Mouse (Mus musculus) monocyte, adult 2 months (primary cell): ENCODE data around the gene Fam89b.

Experiments
- DNase-seq, 2 experiments: peaks; one replicate each; pipeline ENCODE4 v3.0.0; 2022; ENCODE audit warnings: low spot score in 2 of 2, low read depth in 1 of 2

The Fam89b gene

GRCm38 (mm10) chr19:5729444-5729815 lies at the start of gene Fam89b:
Gene Fam89b (minus strand): TSS chr19:5729653.
- peak in 1 of 2 experiments; percentile 71 for DNase-seq

- DNase-seq, result no peak
Measured at GRCm38 (mm10) chr19:5778312-5778711, 48.9 kb upstream of the Fam89b start.

DNA sequence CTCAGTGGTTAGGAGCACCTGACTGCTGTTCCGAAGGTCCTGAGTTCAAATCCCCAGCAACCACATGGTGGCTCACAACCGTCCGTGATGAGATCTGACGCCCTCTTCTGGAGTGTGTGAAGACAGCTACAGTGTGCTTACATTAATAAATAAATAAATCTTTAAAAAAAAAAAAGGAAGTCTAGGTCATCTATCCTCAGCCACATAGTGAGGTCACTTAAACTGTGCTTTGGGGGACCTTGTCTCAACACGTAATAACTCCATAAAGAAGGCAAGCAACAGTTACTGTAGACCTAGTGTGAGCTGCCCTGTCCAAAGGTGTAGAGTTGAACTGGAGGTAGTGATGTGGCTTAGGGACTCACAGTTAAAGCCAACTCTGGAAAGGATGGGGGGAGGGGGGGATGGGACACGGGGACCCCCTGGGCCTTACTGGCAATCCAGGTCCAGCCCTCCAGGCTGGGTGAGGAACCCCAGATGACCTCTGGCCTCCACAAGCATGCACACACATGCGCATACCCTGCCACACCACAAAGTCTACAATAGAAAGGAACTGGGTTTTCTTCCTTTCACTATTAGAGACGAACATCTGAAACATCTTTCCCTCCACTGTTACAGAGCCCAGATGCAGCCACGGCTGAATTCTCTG lies 48.1 kb upstream of the Fam89b start:
- no peak for DNase-seq

- peak; percentile 78 to 91 for DNase-seq
Measured at GRCm38 (mm10) chr19:5770925-5771860, 41.7 kb upstream of the Fam89b start, which contains the start of gene Scyl1. Gene Scyl1 (minus strand): TSS chr19:5771419.

- DNase-seq, result no peak
Measured at GRCm38 (mm10) chr19:5770311-5770710, 40.9 kb upstream of the Fam89b start.

- no peak for DNase-seq
Measured at GRCm38 (mm10) chr19:5767271-5767670, 37.8 kb upstream of the Fam89b start.

DNA sequence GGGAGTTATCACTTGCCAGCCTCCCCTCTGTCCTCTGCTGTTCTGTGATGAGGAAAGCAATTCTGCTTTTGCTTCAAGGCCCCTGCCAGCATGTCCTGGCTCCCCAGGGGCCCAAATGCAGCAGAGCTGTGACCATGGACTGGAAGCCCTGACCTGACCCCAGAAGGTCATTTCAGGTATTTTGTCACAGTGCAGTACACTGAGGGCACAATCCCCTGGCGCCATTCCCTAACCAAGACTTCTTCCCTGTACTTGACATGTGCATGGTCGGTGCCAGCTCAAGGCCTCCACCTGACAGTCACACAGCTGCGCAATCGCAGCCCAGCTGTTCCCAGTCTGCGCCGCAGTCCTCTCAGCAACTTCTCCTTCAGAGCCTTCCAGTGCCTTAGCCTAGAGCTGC lies 33.7 kb upstream of the Fam89b start:
- no peak for DNase-seq

- DNase-seq, result no peak
Measured at GRCm38 (mm10) chr19:5758878-5759403, 29.5 kb upstream of the Fam89b start.

- no peak for DNase-seq
Measured at GRCm38 (mm10) chr19:5756991-5757636, 27.7 kb upstream of the Fam89b start.

DNA sequence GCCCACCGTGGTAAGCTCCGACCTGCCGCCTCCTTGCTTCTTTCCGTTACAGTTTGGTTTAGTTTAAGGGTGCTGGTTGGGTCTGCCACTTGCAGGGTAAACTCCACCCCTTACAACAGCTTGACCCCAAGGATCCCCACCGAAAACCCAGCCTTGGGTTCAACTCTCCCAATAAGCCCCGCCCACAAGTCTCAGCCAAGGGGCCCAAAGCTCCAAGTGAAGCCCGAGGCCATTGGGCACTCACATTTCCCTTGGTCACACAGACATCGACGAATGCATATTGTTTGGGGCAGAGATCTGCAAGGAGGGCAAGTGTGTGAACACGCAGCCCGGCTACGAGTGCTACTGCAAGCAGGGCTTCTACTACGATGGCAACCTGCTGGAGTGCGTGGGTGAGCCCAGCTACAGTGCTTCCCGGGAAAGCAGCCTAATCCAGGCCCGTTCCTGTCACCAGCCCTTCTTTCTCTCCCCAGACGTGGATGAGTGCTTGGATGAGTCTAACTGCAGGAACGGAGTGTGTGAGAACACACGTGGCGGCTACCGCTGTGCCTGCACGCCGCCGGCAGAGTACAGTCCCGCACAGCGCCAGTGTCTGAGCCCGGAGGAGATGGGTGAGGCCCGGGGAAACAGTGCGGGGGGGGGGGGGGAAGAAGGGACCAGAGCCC lies 27.0 kb upstream of the Fam89b start:
- no peak for DNase-seq

DNA sequence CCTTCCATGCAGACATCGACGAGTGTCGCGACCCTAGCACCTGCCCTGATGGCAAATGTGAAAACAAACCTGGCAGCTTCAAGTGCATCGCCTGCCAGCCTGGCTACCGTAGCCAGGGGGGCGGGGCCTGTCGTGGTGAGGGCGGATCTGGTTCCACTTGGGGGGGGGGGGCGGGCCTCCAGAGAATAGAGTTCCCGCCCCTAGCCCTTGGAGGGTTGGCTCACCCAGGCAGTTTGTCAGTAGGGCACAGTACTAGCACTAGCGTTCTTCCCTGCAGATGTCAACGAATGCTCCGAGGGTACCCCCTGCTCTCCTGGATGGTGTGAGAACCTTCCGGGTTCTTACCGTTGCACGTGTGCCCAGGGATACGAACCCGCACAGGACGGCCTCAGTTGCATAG lies 22.3 kb upstream of the Fam89b start:
- no peak for DNase-seq

- no peak for DNase-seq
Measured at GRCm38 (mm10) chr19:5750951-5751350, 21.5 kb upstream of the Fam89b start.

GRCm38 (mm10) chr19:5749476-5749875 lies 20.0 kb upstream of the Fam89b start:
- DNase-seq, result no peak

GRCm38 (mm10) chr19:5746907-5747363 lies 17.5 kb upstream of the Fam89b start:
- no peak for DNase-seq

DNA sequence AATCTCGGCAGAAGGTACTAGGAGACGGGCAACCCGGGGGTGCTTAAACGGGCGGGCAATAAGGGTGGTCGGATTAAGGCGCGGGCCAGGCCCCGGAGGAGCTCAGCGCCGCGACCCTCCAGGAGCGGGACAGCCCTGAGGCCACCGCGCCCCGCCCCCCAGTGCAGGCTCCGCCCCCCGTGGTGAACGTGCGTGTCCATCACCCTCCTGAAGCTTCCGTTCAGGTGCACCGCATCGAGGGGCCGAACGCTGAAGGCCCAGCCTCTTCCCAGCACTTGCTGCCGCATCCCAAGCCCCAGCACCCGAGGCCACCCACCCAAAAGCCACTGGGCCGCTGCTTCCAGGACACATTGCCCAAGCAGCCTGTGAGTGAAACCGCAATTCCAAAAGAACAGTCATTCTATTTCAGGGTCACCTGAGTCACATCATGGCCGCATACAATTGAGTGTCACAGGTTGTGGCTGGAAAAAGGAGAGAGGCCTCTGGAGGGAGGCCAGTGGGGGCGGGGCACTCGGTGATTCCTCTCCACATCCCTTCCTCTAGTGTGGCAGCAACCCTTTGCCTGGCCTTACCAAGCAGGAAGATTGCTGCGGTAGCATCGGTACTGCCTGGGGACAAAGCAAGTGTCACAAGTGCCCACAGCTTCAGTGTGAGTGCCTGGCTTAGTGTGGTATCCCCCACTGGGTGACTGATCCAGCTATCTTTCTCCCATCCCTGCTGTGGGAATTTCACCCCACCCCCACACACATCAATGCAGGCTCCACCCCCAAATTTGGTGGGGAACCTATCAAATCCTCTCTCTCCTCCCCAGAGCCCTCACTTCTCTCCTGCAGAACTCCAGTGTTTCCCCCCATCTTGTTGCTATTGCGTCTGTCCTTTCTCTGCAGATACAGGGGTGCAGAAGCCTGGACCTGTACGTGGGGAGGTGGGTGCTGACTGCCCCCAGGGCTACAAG lies 16.6 kb upstream of the Fam89b start:
- DNase-seq, result no peak

DNA sequence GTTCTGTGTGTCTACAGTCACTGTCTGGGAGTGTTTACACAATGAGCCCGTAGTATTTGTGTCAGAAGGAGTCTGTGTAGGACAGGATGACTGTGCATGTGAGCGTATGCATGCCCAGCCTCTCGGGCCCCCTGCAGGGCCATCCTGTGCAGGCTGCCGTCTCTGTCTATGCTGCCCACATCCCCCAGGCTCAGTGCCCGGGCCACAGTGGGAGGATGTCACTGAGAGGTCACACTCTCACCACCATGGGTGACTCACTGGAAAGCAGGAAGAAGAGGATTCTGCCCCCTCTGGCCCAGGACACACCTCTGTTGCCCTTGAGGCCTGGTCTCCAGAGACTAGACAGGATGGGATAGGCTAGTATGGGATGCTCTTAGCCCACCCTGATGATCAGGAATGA lies 14.1 kb upstream of the Fam89b start:
- peak in 1 of 2 experiments; percentile 27 for DNase-seq

- no peak for DNase-seq
Measured at GRCm38 (mm10) chr19:5742241-5742641, 12.8 kb upstream of the Fam89b start.

GRCm38 (mm10) chr19:5741641-5742240 lies 12.3 kb upstream of the Fam89b start:
- DNase-seq, result no peak
